24 mouse cellular contexts compared by ENCODE assay signal in the genomic region with DNA sequence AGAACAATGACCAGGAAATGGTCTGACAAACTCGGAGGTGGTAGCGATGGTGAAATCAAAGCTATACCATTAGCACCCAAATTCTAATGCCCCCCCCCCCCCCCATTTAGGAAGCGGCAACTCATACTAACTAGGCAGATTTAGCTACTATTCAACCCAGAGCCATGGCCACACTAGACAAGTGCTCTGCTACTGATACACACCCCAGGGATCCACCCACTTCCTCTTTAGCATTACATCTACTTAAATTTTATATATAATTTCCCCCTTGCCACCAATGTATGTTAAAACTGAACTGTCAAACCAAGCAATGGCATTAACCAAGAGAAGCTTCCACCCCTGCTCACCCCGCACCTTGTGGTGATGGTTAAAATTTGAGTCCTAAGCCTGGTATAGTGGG.
"Had no signal": no experiment of that assay in that cellular context is flagged by ENCODE, and none has a peak within 500 bp of the region (broad histone marks: within the 10 kb centered on the region; RNA-seq: fewer than 3 reads in every experiment).

No protein-coding gene starts in this region.

- H3K36me3 ChIP-seq: intestine, embryonic 15.5 days; kidney, embryonic 15.5 days; limb, embryonic 10.5 days; limb, embryonic 13.5 days; liver, embryonic 12.5 days; liver, embryonic 15.5 days; midbrain, embryonic 15.5 days; neural tube, embryonic 13.5 days had no signal

- H3K9ac ChIP-seq: intestine, embryonic 15.5 days; kidney, embryonic 15.5 days; limb, embryonic 13.5 days; liver, embryonic 12.5 days; liver, embryonic 15.5 days; midbrain, embryonic 15.5 days; neural tube, embryonic 13.5 days had no signal

- H3K9me3 ChIP-seq: intestine, embryonic 15.5 days; kidney, embryonic 15.5 days; limb, embryonic 10.5 days; limb, embryonic 13.5 days; liver, embryonic 12.5 days; liver, embryonic 15.5 days; midbrain, embryonic 15.5 days; neural tube, embryonic 13.5 days had no signal

- DNase-seq: kidney, adult 11 months; kidney, adult 8-10 months; kidney, postnatal 10 days; kidney, postnatal 36 days; layer of hippocampus, postnatal 36 days; lung, adult 2 months; lung, postnatal 14 days; right cerebral cortex, postnatal 14 days; right cerebral cortex, postnatal 4 days; spleen, adult 18-20 months; thymus, adult 18-20 months; thymus, postnatal 36 days had no signal

- H3K27me3 ChIP-seq: intestine, embryonic 15.5 days; kidney, embryonic 15.5 days; limb, embryonic 13.5 days; liver, embryonic 12.5 days; liver, embryonic 15.5 days; midbrain, embryonic 15.5 days; neural tube, embryonic 13.5 days had no signal

- H3K4me2 ChIP-seq: intestine, embryonic 15.5 days; kidney, embryonic 15.5 days; limb, embryonic 13.5 days; liver, embryonic 12.5 days; liver, embryonic 15.5 days; midbrain, embryonic 11.5 days; midbrain, embryonic 15.5 days; neural tube, embryonic 13.5 days had no signal

- H3K4me1 ChIP-seq: intestine, embryonic 15.5 days; kidney, embryonic 15.5 days; limb, embryonic 10.5 days had no signal

- H3K27ac ChIP-seq: intestine, embryonic 15.5 days; kidney, embryonic 15.5 days; left cerebral cortex, adult 2 months; limb, embryonic 10.5 days; limb, embryonic 13.5 days; liver, embryonic 12.5 days; liver, embryonic 15.5 days; macrophage; midbrain, embryonic 15.5 days; neural tube, embryonic 13.5 days had no signal

- ATAC-seq: intestine, embryonic 15.5 days; liver, embryonic 12.5 days; midbrain, embryonic 15.5 days had no signal

- H3K4me3 ChIP-seq: intestine, embryonic 15.5 days; kidney, embryonic 15.5 days; left cerebral cortex, adult 2 months; limb, embryonic 10.5 days; limb, embryonic 13.5 days; liver, embryonic 12.5 days; liver, embryonic 15.5 days; midbrain, embryonic 15.5 days; myocyte; neural tube, embryonic 13.5 days had no signal
